Mouse (Mus musculus) CD4-positive, CD25-positive, alpha-beta regulatory T cell, adult 9 weeks (primary cell): Measurements from ENCODE around the gene 1110059G10Rik. TPM values are rescaled to one million over a fixed set of nuclear protein-coding genes. Genes with fewer than 3 reads are reported as not detected.

Source experiments
- polyA plus RNA-seq: library from polyadenylated mRNA; unstranded; fragments of 100-300 nt; shearing (Covaris generic); gene quantifications from one replicate; pipeline ENCODE4 v1.2.1, GENCODE M21; 2017

Gene 1110059G10Rik
- 37.2 TPM for polyA plus RNA-seq

DNA sequence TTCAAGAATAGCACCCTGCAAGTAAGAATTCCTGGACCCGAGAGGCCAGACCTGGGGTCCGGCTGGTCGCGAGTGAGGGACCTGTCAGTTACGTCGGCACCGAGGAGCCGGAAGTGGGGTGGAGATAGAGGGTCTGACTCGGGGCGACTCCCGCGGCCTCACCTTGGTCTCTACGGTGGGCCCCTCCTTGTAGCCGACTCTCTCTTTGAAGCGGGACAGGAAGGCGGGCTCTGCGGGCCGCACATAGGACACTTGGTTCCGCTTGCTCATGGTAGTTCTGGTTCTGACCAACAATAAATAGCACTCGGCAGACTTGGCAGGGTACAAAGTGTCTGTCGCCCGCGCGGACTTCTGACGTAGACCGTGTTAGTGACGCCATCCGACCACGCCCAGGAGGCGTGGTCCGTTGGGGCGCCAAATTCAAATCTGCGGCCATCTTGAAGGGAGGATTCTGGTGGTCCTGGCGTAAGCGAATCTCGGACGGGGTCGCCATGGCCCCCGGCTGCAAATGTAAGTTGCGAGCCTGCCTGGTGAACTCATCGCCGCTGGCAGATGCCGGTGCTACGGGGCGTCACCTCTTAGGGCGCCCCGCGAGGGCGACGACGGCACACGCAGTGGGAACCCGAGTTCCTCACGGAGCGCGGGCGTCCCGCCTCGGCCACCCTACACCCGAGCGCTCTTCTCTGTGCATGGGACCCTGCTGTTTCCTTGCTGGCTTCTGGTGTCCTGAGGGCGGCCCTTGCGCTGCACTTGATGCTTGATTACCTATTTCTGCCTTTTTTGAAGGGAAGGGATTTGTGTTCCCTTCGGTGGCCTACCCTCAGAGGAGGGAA lies at the start of gene 1110059G10Rik, which contains the start of gene Kif15:
Gene 1110059G10Rik, minus strand, starts transcription at position 358 of the 833 bp plus-strand sequence.
Gene Kif15, plus strand, starts transcription at position 404 of the 833 bp plus-strand sequence.

DNA sequence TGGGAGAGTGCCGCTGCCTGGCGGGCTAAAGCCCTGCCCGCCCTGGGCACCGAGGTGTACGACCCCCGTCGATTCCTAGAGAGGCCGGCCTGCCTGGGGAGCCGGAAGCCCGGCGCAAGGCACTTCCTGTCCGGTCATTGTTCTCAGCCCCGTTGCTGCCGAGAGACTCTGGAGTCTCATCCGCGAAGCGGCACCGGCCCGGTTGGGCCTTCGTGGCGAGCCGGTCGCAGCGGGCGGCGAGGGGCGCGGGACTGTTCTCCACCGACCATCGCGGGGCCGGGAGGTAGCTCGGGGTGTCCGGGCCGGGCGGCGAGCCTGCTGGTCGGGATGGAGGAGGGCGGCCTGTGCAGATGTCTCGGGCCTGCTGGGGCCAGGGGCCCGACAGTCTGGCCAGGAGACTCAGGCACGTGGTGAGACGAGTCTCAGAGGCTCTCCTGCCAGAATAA lies 27.8 kb downstream of the 1110059G10Rik start, which contains the start of gene Zfp105:
Gene Zfp105, plus strand, starts transcription at position 137 of the 446 bp plus-strand sequence.

Other genes with a start within 250 kb of the 1110059G10Rik start
- not detected for gene Topaz1, start 203.7 kb downstream of the 1110059G10Rik start, polyA plus RNA-seq
- gene Tcaim, start 145.5 kb downstream of the 1110059G10Rik start, polyA plus RNA-seq, result 18.4 TPM
- gene Gm35549, start 107.0 kb downstream of the 1110059G10Rik start, polyA plus RNA-seq, result 1.7 TPM
- 109 TPM for gene Zfp445, start 85.0 kb downstream of the 1110059G10Rik start, polyA plus RNA-seq
- gene Zkscan7, start 65.3 kb downstream of the 1110059G10Rik start, polyA plus RNA-seq, result 4.9 TPM
- not detected for gene Zfp105, start 27.9 kb downstream of the 1110059G10Rik start, polyA plus RNA-seq
- gene Kif15, start within 50 bp of the 1110059G10Rik start, polyA plus RNA-seq, result 6.5 TPM
- 13.7 TPM for gene Tmem42, start 70.3 kb upstream of the 1110059G10Rik start, polyA plus RNA-seq
- 0.93 TPM for gene Tgm4, start 83.7 kb upstream of the 1110059G10Rik start, polyA plus RNA-seq
- 10.9 TPM for gene Zdhhc3, start 162.2 kb upstream of the 1110059G10Rik start, polyA plus RNA-seq
- gene Exosc7, start 162.2 kb upstream of the 1110059G10Rik start, polyA plus RNA-seq, result 119 TPM
- gene Clec3b, start 199.9 kb upstream of the 1110059G10Rik start, polyA plus RNA-seq, result not detected